In genomic region chr2:84597123-84597522, GRCm38 (mm10) we compare ENCODE assay signal across 26 mouse cellular contexts.
"Had no signal": no experiment of that assay in that cellular context is flagged by ENCODE, and none has a peak within 500 bp of the region (broad histone marks: within the 10 kb centered on the region; RNA-seq: fewer than 3 reads in every experiment).

No protein-coding gene starts in this region.

- H3K9me3 ChIP-seq: heart, embryonic 13.5 days; heart, embryonic 15.5 days; hindbrain, embryonic 13.5 days; hindbrain, embryonic 15.5 days; kidney, embryonic 15.5 days; limb, embryonic 13.5 days; limb, embryonic 15.5 days; liver, embryonic 12.5 days had no signal

- ATAC-seq: hindbrain, postnatal 0 days; intestine, embryonic 16.5 days; liver, embryonic 12.5 days had no signal

- H3K4me3 ChIP-seq: heart, adult 2 months; heart, embryonic 13.5 days; heart, embryonic 15.5 days; hindbrain, embryonic 13.5 days; hindbrain, embryonic 15.5 days; kidney, embryonic 15.5 days; limb, embryonic 13.5 days; limb, embryonic 15.5 days; liver, embryonic 12.5 days had no signal

- DNase-seq: gastrocnemius, postnatal 14 days; gastrocnemius, postnatal 36 days; heart, adult 11 months; heart, adult 2 months; heart, postnatal 14 days; heart, postnatal 36 days; kidney, adult 11 months; kidney, adult 2 months; kidney, adult 9 months; kidney, postnatal 14 days; kidney, postnatal 36 days; layer of hippocampus, adult 9-11 months; layer of hippocampus, postnatal 36 days; left cerebral cortex, postnatal 4 days had no signal

- H3K27ac ChIP-seq: heart, adult 2 months; heart, embryonic 13.5 days; heart, embryonic 15.5 days; hindbrain, embryonic 13.5 days; hindbrain, embryonic 15.5 days; hindbrain, postnatal 0 days; kidney, embryonic 15.5 days; kidney, postnatal 0 days; limb, embryonic 13.5 days; limb, embryonic 15.5 days; liver, embryonic 12.5 days had no signal

- H3K9ac ChIP-seq: heart, embryonic 13.5 days; heart, embryonic 15.5 days; hindbrain, embryonic 13.5 days; hindbrain, embryonic 15.5 days; kidney, embryonic 15.5 days; limb, embryonic 13.5 days; limb, embryonic 15.5 days; liver, embryonic 12.5 days had no signal

- H3K27me3 ChIP-seq: heart, embryonic 13.5 days; heart, embryonic 15.5 days; hindbrain, embryonic 13.5 days; hindbrain, embryonic 15.5 days; kidney, embryonic 15.5 days; limb, embryonic 13.5 days; limb, embryonic 15.5 days; liver, embryonic 12.5 days had no signal

- H3K4me2 ChIP-seq: heart, embryonic 11.5 days; heart, embryonic 13.5 days; heart, embryonic 15.5 days; hindbrain, embryonic 13.5 days; hindbrain, embryonic 15.5 days; kidney, embryonic 15.5 days; limb, embryonic 13.5 days; limb, embryonic 15.5 days; liver, embryonic 12.5 days had no signal

- H3K4me1 ChIP-seq: heart, embryonic 15.5 days; hindbrain, embryonic 13.5 days; hindbrain, embryonic 15.5 days; kidney, embryonic 15.5 days; limb, embryonic 13.5 days; limb, embryonic 15.5 days; liver, embryonic 12.5 days had no signal
